Comparison of ENCODE assay signal across 9 mouse cellular contexts in genomic region chr3:82998772-82999463, GRCm38 (mm10). TPM values are rescaled to one million over a fixed set of nuclear protein-coding genes. Genes with fewer than 3 reads are reported as not detected.
DNase-seq lines count a peak whose midpoint lies in the region; ATAC-seq lines count a peak whose summit lies in the region.
"Had no signal": no experiment of that assay in that cellular context is flagged by ENCODE, and none has a peak within 500 bp of the region (broad histone marks: within the 10 kb centered on the region; RNA-seq: fewer than 3 reads in every experiment).

No protein-coding gene starts in this region.

- WGBS in limb, embryonic 11.5 days: 35% methylated on average over 8 of the region's 8 CpGs
- WGBS in limb, embryonic 10.5 days: 41% methylated on average over 8 of the region's 8 CpGs
- WGBS in hindbrain, embryonic 16.5 days: 34% methylated on average over 8 of the region's 8 CpGs
- WGBS in midbrain, embryonic 13.5 days: 27% methylated on average over 8 of the region's 8 CpGs

- ATAC-seq in limb, embryonic 11.5 days (ENCODE audit: insufficient number of reproducible peaks, low FRiP score, low TSS enrichment, low read depth): peak; percentile 71
- ATAC-seq in hindbrain, embryonic 16.5 days: peak; percentile 94
- peak; percentile 94 for ATAC-seq in midbrain, embryonic 13.5 days

- peak; percentile 32 for DNase-seq in limb, embryonic 11.5 days (ENCODE audit: low spot score)
- no peak for DNase-seq in limb, embryonic 10.5 days (ENCODE audit: low spot score)
- DNase-seq in ZHBTc4 (ENCODE audit: low read depth, low spot score): peak; percentile 74
- DNase-seq in fibroblast of lung, adult 2 months (ENCODE audit: low read depth): peak; percentile 31
- peak; percentile 23 to 61 for DNase-seq in left cerebral cortex, adult 18-20 months (ENCODE audit: low spot score in 2 of 2)
- DNase-seq in spleen, postnatal 4 days (ENCODE audit: low spot score in 2 of 2): no peak

- no peak overlapping the region for H3K9ac ChIP-seq in limb, embryonic 11.5 days (ENCODE audit: low read length)
- H3K9ac ChIP-seq in hindbrain, embryonic 16.5 days (ENCODE audit: low read depth, low read length): no peak overlapping the region
- no peak overlapping the region for H3K9ac ChIP-seq in midbrain, embryonic 13.5 days (replicated peaks)

- H3K4me1 ChIP-seq in limb, embryonic 11.5 days (ENCODE audit: control insufficient read depth, insufficient read depth, low read length): 0 out of 2 replicates have a peak, but pooled peaks cover 4% of the 10 kb centered on the region
- peaks cover 8% of the 10 kb centered on the region for H3K4me1 ChIP-seq in limb, embryonic 10.5 days
- H3K4me1 ChIP-seq in hindbrain, embryonic 16.5 days (ENCODE audit: control insufficient read depth, insufficient read depth, low read depth, low read length): peaks cover 6% of the 10 kb centered on the region
- H3K4me1 ChIP-seq in midbrain, embryonic 13.5 days (replicated peaks): peaks cover 10% of the 10 kb centered on the region

- H3K4me3 ChIP-seq in limb, embryonic 11.5 days (ENCODE audit: low read depth, low read length): no peak overlapping the region
- H3K4me3 ChIP-seq in limb, embryonic 10.5 days: no peak overlapping the region
- no peak overlapping the region for H3K4me3 ChIP-seq in hindbrain, embryonic 16.5 days (ENCODE audit: low read length)
- no peak overlapping the region for H3K4me3 ChIP-seq in midbrain, embryonic 13.5 days (replicated peaks)
- H3K4me3 ChIP-seq: myocyte had no signal

- H3K27me3 ChIP-seq in limb, embryonic 11.5 days (ENCODE audit: control insufficient read depth, insufficient read depth, low read length): 0 out of 2 replicates have a peak, but pooled peaks cover 2% of the 10 kb centered on the region
- H3K27me3 ChIP-seq in limb, embryonic 10.5 days (ENCODE audit: low read depth, poor library complexity, severe bottlenecking): peaks cover 27% of the 10 kb centered on the region
- H3K27me3 ChIP-seq in hindbrain, embryonic 16.5 days (replicated peaks; ENCODE audit: control insufficient read depth, insufficient read depth, low read length): no peaks in the 10 kb centered on the region
- peaks cover 20% of the 10 kb centered on the region for H3K27me3 ChIP-seq in midbrain, embryonic 13.5 days

- no peaks in the 10 kb centered on the region for H3K9me3 ChIP-seq in limb, embryonic 11.5 days (ENCODE audit: control insufficient read depth, low read length)
- H3K9me3 ChIP-seq in limb, embryonic 10.5 days (replicated peaks): no peaks in the 10 kb centered on the region
- no peaks in the 10 kb centered on the region for H3K9me3 ChIP-seq in hindbrain, embryonic 16.5 days (ENCODE audit: control insufficient read depth, low read length)
- H3K9me3 ChIP-seq in midbrain, embryonic 13.5 days: no peaks in the 10 kb centered on the region

- no peak overlapping the region for H3K27ac ChIP-seq in limb, embryonic 11.5 days (replicated peaks; ENCODE audit: low read depth, low read length)
- no peak overlapping the region for H3K27ac ChIP-seq in limb, embryonic 10.5 days
- H3K27ac ChIP-seq in hindbrain, embryonic 16.5 days (ENCODE audit: low read depth, low read length): no peak overlapping the region
- no peak overlapping the region for H3K27ac ChIP-seq in midbrain, embryonic 13.5 days

- H3K36me3 ChIP-seq in limb, embryonic 11.5 days (ENCODE audit: control insufficient read depth, insufficient read depth, low read length): no peaks in the 10 kb centered on the region
- H3K36me3 ChIP-seq in limb, embryonic 10.5 days: no peaks in the 10 kb centered on the region
- H3K36me3 ChIP-seq in hindbrain, embryonic 16.5 days (ENCODE audit: control insufficient read depth, insufficient read depth, low read length): no peaks in the 10 kb centered on the region
- no peaks in the 10 kb centered on the region for H3K36me3 ChIP-seq in midbrain, embryonic 13.5 days

- H3K4me2 ChIP-seq in limb, embryonic 11.5 days (ENCODE audit: low read depth, severe bottlenecking): no peak overlapping the region
- H3K4me2 ChIP-seq in hindbrain, embryonic 16.5 days (ENCODE audit: low read length): no peak overlapping the region
- no peak overlapping the region for H3K4me2 ChIP-seq in midbrain, embryonic 13.5 days (replicated peaks)

RNA-seq across cellular contexts. Expression of gene Fgg, which starts 8.6 kb away (rescaled TPM):
- 0.11 TPM in 2 replicates for polyA plus RNA-seq in limb, embryonic 11.5 days (2014; fragmentation: Nextera tagmentation; extraction: Ambion mirVana)
- 0.09 and 0.24 TPM in 2 replicates for polyA plus RNA-seq in limb, embryonic 10.5 days (2016; fragmentation: Nextera tagmentation; extraction: Ambion mirVana)
- not detected in 2 replicates for polyA plus RNA-seq in hindbrain, embryonic 16.5 days (2015; fragmentation: Nextera tagmentation; extraction: Ambion mirVana)
- not detected for total RNA-seq in left cerebral cortex, adult 18-20 months (2021)
- polyA plus RNA-seq in midbrain, embryonic 13.5 days (2015; fragmentation: Nextera tagmentation; extraction: Ambion mirVana): 0.71 TPM in 1 of 2 replicates, not detected in the other
- polyA plus RNA-seq: myocyte had no signal

RNA-seq across cellular contexts. Expression of gene Fga, which starts 27.0 kb away (rescaled TPM):
- not detected in 2 replicates for polyA plus RNA-seq in limb, embryonic 11.5 days (2014; fragmentation: Nextera tagmentation; extraction: Ambion mirVana)
- not detected in 2 replicates for polyA plus RNA-seq in limb, embryonic 10.5 days (2016; fragmentation: Nextera tagmentation; extraction: Ambion mirVana)
- polyA plus RNA-seq in hindbrain, embryonic 16.5 days (2015; fragmentation: Nextera tagmentation; extraction: Ambion mirVana): not detected in 2 replicates
- total RNA-seq in left cerebral cortex, adult 18-20 months (2021): not detected
- polyA plus RNA-seq in midbrain, embryonic 13.5 days (2015; fragmentation: Nextera tagmentation; extraction: Ambion mirVana): 0.09 TPM in 1 of 2 replicates, not detected in the other
- polyA plus RNA-seq: myocyte had no signal

RNA-seq across cellular contexts. Expression of gene Fgb, which starts 50.7 kb away (rescaled TPM):
- polyA plus RNA-seq in limb, embryonic 11.5 days (2014; fragmentation: Nextera tagmentation; extraction: Ambion mirVana): 0.11 and 0.20 TPM in 2 replicates
- polyA plus RNA-seq in limb, embryonic 10.5 days (2016; fragmentation: Nextera tagmentation; extraction: Ambion mirVana): 0.06 TPM in 1 of 2 replicates, not detected in the other
- polyA plus RNA-seq in hindbrain, embryonic 16.5 days (2015; fragmentation: Nextera tagmentation; extraction: Ambion mirVana): not detected in 2 replicates
- total RNA-seq in left cerebral cortex, adult 18-20 months (2021): not detected
- 0.11 TPM in 1 of 2 replicates, not detected in the other for polyA plus RNA-seq in midbrain, embryonic 13.5 days (2015; fragmentation: Nextera tagmentation; extraction: Ambion mirVana)
- polyA plus RNA-seq: myocyte had no signal

RNA-seq across cellular contexts. Expression of gene Plrg1, which starts 56.4 kb away (rescaled TPM):
- polyA plus RNA-seq in limb, embryonic 11.5 days (2014; fragmentation: Nextera tagmentation; extraction: Ambion mirVana): 140 TPM in 2 replicates
- polyA plus RNA-seq in limb, embryonic 10.5 days (2016; fragmentation: Nextera tagmentation; extraction: Ambion mirVana): 135 and 140 TPM in 2 replicates
- 95.2 and 95.7 TPM in 2 replicates for polyA plus RNA-seq in hindbrain, embryonic 16.5 days (2015; fragmentation: Nextera tagmentation; extraction: Ambion mirVana)
- 10 to 100 TPM; 43.5 to 45.6 TPM for total RNA-seq in left cerebral cortex, adult 18-20 months (2021)
- polyA plus RNA-seq in midbrain, embryonic 13.5 days (2015; fragmentation: Nextera tagmentation; extraction: Ambion mirVana): 115 and 119 TPM in 2 replicates

Comparison
In these comparisons a context has a peak if more than half of its experiments do, and no peak if none do; other contexts are left out.
1. DNase-seq: peak in limb, embryonic 11.5 days (single experiment), ZHBTc4 (single experiment), fibroblast of lung, adult 2 months (single experiment) and left cerebral cortex, adult 18-20 months (2 of 2); none in limb, embryonic 10.5 days (single experiment) and spleen, postnatal 4 days (0 of 2).
2. Peak in every context shown above with its lines, with median percentiles within 50 percentile points of each other: ATAC-seq.